ENCODE assay signal across 29 mouse cellular contexts in genomic region chr1:171540694-171541093, GRCm38 (mm10). TPM values are rescaled to one million over a fixed set of nuclear protein-coding genes. Genes with fewer than 3 reads are reported as not detected.
A peak's percentile ranks its signal among the peaks of the same experiment; 100 is the strongest.
DNase-seq lines count a peak whose midpoint lies in the region; ATAC-seq and TF ChIP-seq lines count a peak whose summit lies in the region.
"Had no signal": no experiment of that assay in that cellular context is flagged by ENCODE, and none has a peak within 500 bp of the region (broad histone marks: within the 10 kb centered on the region; RNA-seq: fewer than 3 reads in every experiment).

No protein-coding gene starts in this region.

- TF ChIP-seq EP300 in CH12.LX (IDR thresholded peaks at IDR 0.05; ENCODE audit: low read length) = peak; percentile 53

- TF ChIP-seq CTCF in CH12.LX (conservative IDR thresholded peaks at IDR 0.05 in 1 of 2, IDR thresholded peaks at IDR 0.05 in 1 of 2; ENCODE audit: low read depth in 2 of 2, low read length in 2 of 2) = no peak
- no peak for TF ChIP-seq CTCF in Patski (IDR thresholded peaks at IDR 0.05)
- no peak for TF ChIP-seq CTCF in left cerebral cortex, adult 2 months (IDR thresholded peaks at IDR 0.05)

- no peak for TF ChIP-seq POLR2A in CH12.LX (IDR thresholded peaks at IDR 0.05; ENCODE audit: low read depth, low read length)

- H3K4me1 ChIP-seq in CH12.LX (ENCODE audit: control insufficient read depth in 1 of 2, insufficient read depth in 2 of 2) = peaks cover 4 to 14% of the 10 kb centered on the region in 2 experiments; a peak in 3 of 4 replicates
- H3K4me1 ChIP-seq: embryonic facial prominence, embryonic 13.5 days; embryonic facial prominence, embryonic 15.5 days; forebrain, embryonic 10.5 days; forebrain, embryonic 12.5 days had no signal

- CTCF ChIA-PET in Patski (lab: Charles Lee) = interaction anchor here (1.0 to 6.6 kb wide), 7 partner anchors 14 to 26 kb away, joined by 3 to 67 read pairs (median 4); no protein-coding TSS in a partner anchor

- no peak overlapping the region for H3K27ac ChIP-seq in CH12.LX (ENCODE audit: insufficient read depth, low read depth)
- no peak overlapping the region for H3K27ac ChIP-seq in left cerebral cortex, adult 2 months
- H3K27ac ChIP-seq: embryonic facial prominence, embryonic 13.5 days; embryonic facial prominence, embryonic 15.5 days; forebrain, embryonic 10.5 days; forebrain, embryonic 12.5 days had no signal

- in situ Hi-C loops in CH12.LX (cut with MboI; ENCODE audit: low pct_ligation_motif_present, low pct_unique_long_range_greater_than_20kb, low sequenced_read_pairs) = no loop called here
- in situ Hi-C loops in Patski (cut with MboI; ENCODE audit: low pct_unique_long_range_greater_than_20kb) = no loop called here

- no peak overlapping the region for H3K4me2 ChIP-seq in CH12.LX (ENCODE audit: insufficient read depth, low read depth, poor library complexity, severe bottlenecking)
- H3K4me2 ChIP-seq: embryonic facial prominence, embryonic 13.5 days; embryonic facial prominence, embryonic 15.5 days; forebrain, embryonic 12.5 days had no signal

- H3K4me3 ChIP-seq in CH12.LX (replicated peaks in 1 of 3; ENCODE audit: low read depth in 2 of 3, low read length in 2 of 3, poor library complexity in 1 of 3) = no peak overlapping the region
- H3K4me3 ChIP-seq in left cerebral cortex, adult 2 months = no peak overlapping the region
- H3K4me3 ChIP-seq: embryonic facial prominence, embryonic 13.5 days; embryonic facial prominence, embryonic 15.5 days; erythroblast, embryonic 14.5 days; forebrain, embryonic 10.5 days; forebrain, embryonic 12.5 days had no signal

- no peaks in the 10 kb centered on the region for H3K79me2 ChIP-seq in CH12.LX (replicated peaks; ENCODE audit: control insufficient read depth, extremely low read depth, insufficient read depth, poor library complexity, severe bottlenecking)

- intact Hi-C loops in left cerebral cortex, adult 2 months (cut with DNase I) = no loop called here

- POLR2A ChIA-PET in Patski (lab: Charles Lee) = interaction anchor here (1.7 kb wide), 1 partner anchor 28 kb away, joined by 4 read pairs; no protein-coding TSS in a partner anchor

- TF ChIP-seq RAD21 in CH12.LX (IDR thresholded peaks at IDR 0.05; ENCODE audit: low read depth, low read length) = no peak

- no peak overlapping the region for H3K9ac ChIP-seq in CH12.LX (ENCODE audit: insufficient read depth, low read depth)
- H3K9ac ChIP-seq: embryonic facial prominence, embryonic 13.5 days; embryonic facial prominence, embryonic 15.5 days; forebrain, embryonic 12.5 days had no signal

- peaks cover 14% of the 10 kb centered on the region for H3K9me3 ChIP-seq in CH12.LX (replicated peaks; ENCODE audit: low read length)
- H3K9me3 ChIP-seq: embryonic facial prominence, embryonic 15.5 days had no signal

- dilution Hi-C loops in CH12.LX (cut with MboI; ENCODE audit: extremely low pct_ligation_motif_present, extremely low pct_unique_long_range_greater_than_20kb, low sequenced_read_pairs) = no loop called here

- DNase-seq in CH12.LX (ENCODE audit: extremely low read depth) (peak; percentile 19), Patski (ENCODE audit: low read depth, low spot score) (no peak)
- peak; percentile 30 for DNase-seq in splenic B cell, adult 2 months (ENCODE audit: low read depth, low spot score)
- no peak for DNase-seq in adrenal gland, adult 18-20 months (ENCODE audit: low spot score in 2 of 2)
- DNase-seq in heart, adult 11 months = no peak
- no peak for DNase-seq in left cerebral cortex, adult 2 months (ENCODE audit: extremely low spot score in 1 of 2, low spot score in 2 of 2)
- DNase-seq: adrenal gland, adult 8-10 months; adrenal gland, postnatal 14 days; adrenal gland, postnatal 36 days; B cell, adult 2 months; cerebellum, adult 11-12 months; cerebellum, adult 2 months; cerebellum, adult 9-10 months; cerebellum, postnatal 10 days; cerebellum, postnatal 25 days had no signal

- H3K27me3 ChIP-seq in CH12.LX (replicated peaks) (no peaks in the 10 kb centered on the region), Patski (no peaks in the 10 kb centered on the region)
- H3K27me3 ChIP-seq in splenic B cell, adult 2 months (ENCODE audit: control insufficient read depth, insufficient read depth, low read length, poor library complexity, severe bottlenecking) = no peaks in the 10 kb centered on the region
- H3K27me3 ChIP-seq: embryonic facial prominence, embryonic 13.5 days; embryonic facial prominence, embryonic 15.5 days; forebrain, embryonic 12.5 days had no signal

- no peaks in the 10 kb centered on the region for H3K36me3 ChIP-seq in CH12.LX (replicated peaks in 1 of 2; ENCODE audit: control insufficient read depth in 1 of 2, insufficient read depth in 1 of 2, low read length in 1 of 2)
- H3K36me3 ChIP-seq in splenic B cell, adult 2 months (ENCODE audit: control insufficient read depth, insufficient read depth, low read length, poor library complexity, severe bottlenecking) = no peaks in the 10 kb centered on the region
- H3K36me3 ChIP-seq: embryonic facial prominence, embryonic 13.5 days; embryonic facial prominence, embryonic 15.5 days; forebrain, embryonic 10.5 days; forebrain, embryonic 12.5 days had no signal

- peak; percentile 3 for ATAC-seq in Patski
- ATAC-seq: activated CD4-positive, CD25-positive, alpha-beta regulatory T cell, adult 4 months; CD4-positive, CD25-positive, alpha-beta regulatory T cell, adult 4 months; forebrain, embryonic 14.5 days; forebrain, embryonic 16.5 days had no signal

TF ChIP-seq in CH12.LX, 34 proteins besides CTCF, POLR2A, EP300 and RAD21:
- TF ChIP-seq IRF4 (IDR thresholded peaks at IDR 0.05; ENCODE audit: low read depth, low read length) (peak; percentile 56; the same call in 1 of the 2 replicates), KAT2A (IDR thresholded peaks at IDR 0.05; ENCODE audit: insufficient replicate concordance, low read length) (no peak)
TF ChIP-seq in CH12.LX: peak in this region for 1.

RNA-seq across cellular contexts. Expression of gene Itln1, which starts 5.6 kb away (rescaled TPM):
- total RNA-seq in CH12.LX (2012; rRNA removed) (not detected in 2 replicates), CH12.LX (2014; rRNA removed) (not detected in 2 replicates)
- polyA plus RNA-seq in CH12.LX (2012; ENCODE audit: insufficient read length, low read depth) (not detected in 2 replicates), Patski (2021) (1.0 TPM)
- not detected for total RNA-seq in adrenal gland, adult 18-20 months (2021)
- not detected for total RNA-seq in left cerebral cortex, adult 2 months (2021)
- total RNA-seq: adrenal gland, adult 8-10 months; adrenal gland, postnatal 14 days; adrenal gland, postnatal 36 days; ES-E14; MEL had no signal
- polyA plus RNA-seq: activated CD4-positive, CD25-positive, alpha-beta regulatory T cell, adult 4 months; CD4-positive, CD25-positive, alpha-beta regulatory T cell, adult 4 months; cerebellum, adult 2 months; cortical plate, adult 2 months; embryonic facial prominence, embryonic 11.5 days; embryonic facial prominence, embryonic 13.5 days; erythroblast, embryonic 14.5 days; forebrain, embryonic 10.5 days; forebrain, embryonic 12.5 days; forebrain, embryonic 14.5 days; forebrain, embryonic 16.5 days; frontal cortex, adult 2 months had no signal

RNA-seq across cellular contexts. Expression of gene Cd244a, which starts 18.3 kb away (rescaled TPM):
- total RNA-seq in CH12.LX (2012; rRNA removed) = 0.21 and 0.34 TPM in 2 replicates
- total RNA-seq in CH12.LX (2014; rRNA removed) = 0.45 and 0.64 TPM in 2 replicates
- 0.41 and 0.74 TPM in 2 replicates for polyA plus RNA-seq in CH12.LX (2012; ENCODE audit: insufficient read length, low read depth)
- not detected for polyA plus RNA-seq in Patski (2021)
- under 1 TPM; 0.50 to 0.80 TPM for total RNA-seq in adrenal gland, adult 18-20 months (2021)
- total RNA-seq in left cerebral cortex, adult 2 months (2021) = not detected
- total RNA-seq: ES-E14, MEL had no signal
- polyA plus RNA-seq: cerebellum, adult 2 months; embryonic facial prominence, embryonic 11.5 days; embryonic facial prominence, embryonic 13.5 days; erythroblast, embryonic 14.5 days; forebrain, embryonic 10.5 days; forebrain, embryonic 12.5 days; forebrain, embryonic 14.5 days; forebrain, embryonic 16.5 days had no signal

RNA-seq across cellular contexts. Expression of gene Alyref2, which starts 37.4 kb away (rescaled TPM):
- total RNA-seq in CH12.LX (2012; rRNA removed) = 5.4 and 5.9 TPM in 2 replicates
- 4.2 and 4.6 TPM in 2 replicates for total RNA-seq in CH12.LX (2014; rRNA removed)
- 4.9 and 5.3 TPM in 2 replicates for polyA plus RNA-seq in CH12.LX (2012; ENCODE audit: insufficient read length, low read depth)
- 5.5 TPM for polyA plus RNA-seq in Patski (2021)
- total RNA-seq in adrenal gland, adult 18-20 months (2021) = 1 to 10 TPM; 5.7 to 6.5 TPM
- total RNA-seq in left cerebral cortex, adult 2 months (2021) = 1 to 10 TPM; 4.9 to 5.4 TPM

Comparison
In these comparisons a context has a peak if more than half of its experiments do, and no peak if none do; other contexts are left out.
1. DNase-seq: peak in CH12.LX (single experiment) and splenic B cell, adult 2 months (single experiment); none in Patski (single experiment), adrenal gland, adult 18-20 months (0 of 2), heart, adult 11 months (single experiment) and left cerebral cortex, adult 2 months (0 of 2).